Mouse (Mus musculus): ENCODE data around the gene Dok5.

DNA sequence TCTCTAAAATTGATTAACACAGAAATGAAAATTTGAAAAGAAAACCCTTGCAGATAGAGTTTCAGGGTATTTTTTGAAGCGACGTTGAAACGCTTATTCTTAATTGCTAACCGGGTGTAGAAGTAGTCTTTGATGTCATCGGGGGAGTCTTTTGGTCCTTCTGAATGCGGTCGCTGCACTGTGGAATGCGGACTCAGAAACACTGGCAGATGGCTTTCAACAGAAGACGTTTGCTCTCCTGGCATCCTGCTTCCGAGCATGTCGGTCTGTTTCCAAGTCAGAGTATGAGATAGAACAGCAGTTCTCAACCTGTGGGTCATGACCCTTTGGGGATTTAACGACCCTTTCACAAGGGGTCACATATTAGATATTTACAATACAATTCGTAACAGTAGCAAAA lies 7.5 kb upstream of the Dok5 start:
- TF ChIP-seq RAD21 (IDR thresholded peaks at IDR 0.05; ENCODE audit: low read depth, low read length) = no peak
- TF ChIP-seq CTCF (IDR thresholded peaks at IDR 0.05 in 2 of 3, conservative IDR thresholded peaks at IDR 0.05 in 1 of 3; ENCODE audit: control insufficient read depth in 1 of 3, insufficient read depth in 1 of 3, low read depth in 2 of 3, low read length in 3 of 3, poor library complexity in 1 of 3, severe bottlenecking in 1 of 3) = no peak
- TF ChIP-seq E2F4 (IDR thresholded peaks at IDR 0.05; ENCODE audit: borderline replicate concordance, low read depth, low read length) = no peak
- TF ChIP-seq POLR2A (IDR thresholded peaks at IDR 0.05; ENCODE audit: control insufficient read depth in 1 of 2, insufficient read depth in 1 of 2, low read depth in 1 of 2, low read length in 2 of 2, poor library complexity in 1 of 2) = no peak
- no peak for TF ChIP-seq RCOR1 (IDR thresholded peaks at IDR 0.05; ENCODE audit: low read depth, low read length)
